Mouse (Mus musculus) small intestine, adult 2 months (tissue): Measurements from ENCODE around the gene Hmbs. TPM values are rescaled to one million over a fixed set of nuclear protein-coding genes. Genes with fewer than 3 reads are reported as not detected.

Experiments used
- H3K27ac ChIP-seq: fragments of 200-500 bp; 2 replicates; pipeline ENCODE4 v1.5.1; 2012; ENCODE audit warnings: low read depth, low read length, control low read depth, inconsistent platforms; ENCODE audit not compliant: insufficient read depth
- H3K27me3 ChIP-seq: fragments of 200-500 bp; 2 replicates; pipeline ENCODE4 v1.6.1; 2012; ENCODE audit warnings: mild to moderate bottlenecking, moderate library complexity, low read length, inconsistent platforms; ENCODE audit not compliant: control insufficient read depth, insufficient read depth
- H3K36me3 ChIP-seq: fragments of 200-500 bp; 2 replicates; pipeline ENCODE4 v1.6.1; 2012; ENCODE audit warnings: mild to moderate bottlenecking, low read length, control low read depth, inconsistent platforms; ENCODE audit not compliant: control insufficient read depth, insufficient read depth
- H3K4me1 ChIP-seq: fragments of 200-500 bp; 2 replicates; pipeline ENCODE4 v1.6.1; 2012; ENCODE audit warnings: low read length, inconsistent platforms, mixed read lengths; ENCODE audit not compliant: control insufficient read depth, insufficient read depth, insufficient read length
- H3K4me3 ChIP-seq: fragments of 200-500 bp; 2 replicates; pipeline ENCODE4 v1.5.1; 2012; ENCODE audit warnings: low read depth, mild to moderate bottlenecking, control low read depth, inconsistent platforms, low read length, moderate library complexity
- CTCF ChIP-seq: fragments of 200-500 bp; IDR thresholded peaks from 2 replicates; pipeline ENCODE4 v1.5.1; 2012; ENCODE audit warnings: low read depth, mild to moderate bottlenecking, control low read depth, inconsistent platforms, low read length, moderate library complexity, mixed read lengths; ENCODE audit not compliant: insufficient replicate concordance, insufficient read length; ENCODE audit errors: extremely low read depth
- POLR2A ChIP-seq: fragments of 200-500 bp; IDR thresholded peaks from 2 replicates; pipeline ENCODE4 v1.6.1; 2012; ENCODE audit warnings: low read depth, mild to moderate bottlenecking, control low read depth, inconsistent platforms, low read length, moderate library complexity
- WGBS: fragments of 180-500 bp; shearing (Covaris S2); methylation state at CpG from one replicate; pipeline ENCODE4 v1.1.7; 2018; 5-methylcytosine and 5-hydroxymethylcytosine counted together
- polyA plus RNA-seq: library from polyadenylated mRNA; depleted of rRNA; stranded (reverse); fragments of >200 nt; gene quantifications from 2 replicates; pipeline ENCODE4 v1.2.3, GENCODE M21; 2012

The Hmbs gene
- polyA plus RNA-seq, 1 experiment: 44.0 TPM

DNA sequence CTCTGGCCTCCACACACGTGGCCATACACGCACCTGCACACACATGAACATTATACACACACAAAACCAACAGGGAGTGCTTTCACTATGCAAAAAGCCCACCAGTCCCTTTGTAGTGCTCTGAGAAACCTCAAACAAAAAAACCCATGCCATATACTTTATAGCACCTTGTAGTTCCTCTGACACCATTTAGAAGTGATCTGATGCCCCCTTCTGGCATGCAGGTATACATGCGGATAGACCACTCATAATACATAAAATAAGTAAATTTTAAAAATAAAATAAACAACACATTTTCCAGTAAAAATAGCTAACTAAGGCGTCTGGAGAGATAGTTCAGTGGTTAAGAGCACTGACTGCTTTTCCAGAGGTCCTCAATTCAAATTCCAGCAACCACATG is 13.2 kb upstream of the Hmbs start:
- TF ChIP-seq CTCF (no peak), POLR2A (no peak)
- WGBS: 65% methylated on average over 4 of the region's 4 CpGs

DNA sequence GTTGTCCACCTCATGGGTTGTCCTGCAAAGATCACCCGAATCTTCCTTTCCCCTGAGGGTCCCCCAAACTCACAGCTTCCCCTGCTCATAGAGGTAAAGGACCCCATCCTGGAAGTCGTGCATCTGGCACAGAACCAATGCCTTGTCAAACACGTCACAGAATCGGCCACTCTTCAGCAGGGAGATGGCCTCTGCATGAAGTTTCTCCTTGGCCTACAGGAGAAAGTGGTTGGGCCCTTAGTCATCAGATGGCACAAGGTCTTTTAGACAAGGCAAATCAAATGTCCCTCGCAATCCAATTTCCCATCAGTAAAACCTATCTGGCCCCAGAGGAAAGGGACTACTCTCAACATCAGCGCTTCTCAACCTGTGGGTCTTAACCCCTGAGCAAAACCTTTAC is 9.1 kb upstream of the Hmbs start:
- no peak overlapping the region for H3K4me3 ChIP-seq
- 92% methylated on average over 6 of the region's 6 CpGs for WGBS
- H3K4me1 ChIP-seq: no peaks in the 10 kb centered on the region
- no peak for TF ChIP-seq POLR2A
- TF ChIP-seq CTCF: no peak
- H3K27me3 ChIP-seq: no peaks in the 10 kb centered on the region
- H3K36me3 ChIP-seq: peaks cover 79% of the 10 kb centered on the region
- no peak overlapping the region for H3K27ac ChIP-seq

More for the DNA sequence above, 13.2 kb upstream of the Hmbs start:
- Histone ChIP-seq H3K27ac (no peak overlapping the region), H3K36me3 (peaks cover 62% of the 10 kb centered on the region), H3K27me3 (no peaks in the 10 kb centered on the region), H3K4me3 (no peak overlapping the region), H3K4me1 (peaks cover 2% of the 10 kb centered on the region; the same call in 1 of the 2 replicates)

GRCm38 (mm10) chr9:44352337-44352736 is 8.3 kb upstream of the Hmbs start:
- H3K4me1 ChIP-seq: no peaks in the 10 kb centered on the region
- 89% methylated on average over 10 of the region's 10 CpGs for WGBS
- TF ChIP-seq POLR2A (no peak), CTCF (no peak)
- no peaks in the 10 kb centered on the region for H3K27me3 ChIP-seq
- H3K27ac ChIP-seq: no peak overlapping the region
- H3K4me3 ChIP-seq: no peak overlapping the region
- H3K36me3 ChIP-seq: peaks cover 77% of the 10 kb centered on the region

- 93% methylated on average over 4 of the region's 4 CpGs for WGBS
- Histone ChIP-seq H3K27me3 (no peaks in the 10 kb centered on the region), H3K4me1 (no peaks in the 10 kb centered on the region), H3K4me3 (no peak overlapping the region), H3K36me3 (peaks cover 69% of the 10 kb centered on the region), H3K27ac (no peak overlapping the region)
- TF ChIP-seq CTCF (no peak), POLR2A (no peak)
These were observed 7.4 kb upstream of the Hmbs start for GRCm38 (mm10) chr9:44351396-44351795.

DNA sequence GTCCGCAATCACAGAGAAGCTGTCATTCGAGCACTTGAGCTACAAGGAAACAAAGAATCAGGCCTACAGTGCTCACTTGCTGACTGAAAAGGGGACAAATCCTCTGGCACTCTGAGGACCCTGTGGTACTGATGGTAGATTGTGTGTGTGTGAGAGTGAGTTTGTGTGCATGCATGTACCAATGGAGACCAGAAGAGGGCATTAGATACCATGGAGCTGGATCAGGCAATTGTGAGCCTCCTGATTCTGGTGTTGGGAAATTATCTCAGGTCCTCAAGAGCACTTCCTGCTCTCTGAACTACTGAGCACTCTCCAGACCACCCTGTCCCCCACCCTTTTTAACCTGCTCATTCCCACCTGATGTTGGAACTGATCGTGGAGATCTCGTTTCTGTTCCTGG is 4.5 kb upstream of the Hmbs start:
- no peak for TF ChIP-seq POLR2A
- no peak for TF ChIP-seq CTCF
- 98% methylated on average over 4 of the region's 4 CpGs for WGBS
- H3K27ac ChIP-seq: no peak overlapping the region
- H3K4me3 ChIP-seq: no peak overlapping the region
- no peaks in the 10 kb centered on the region for H3K27me3 ChIP-seq
- H3K36me3 ChIP-seq: peaks cover 43% of the 10 kb centered on the region
- H3K4me1 ChIP-seq: no peaks in the 10 kb centered on the region

DNA sequence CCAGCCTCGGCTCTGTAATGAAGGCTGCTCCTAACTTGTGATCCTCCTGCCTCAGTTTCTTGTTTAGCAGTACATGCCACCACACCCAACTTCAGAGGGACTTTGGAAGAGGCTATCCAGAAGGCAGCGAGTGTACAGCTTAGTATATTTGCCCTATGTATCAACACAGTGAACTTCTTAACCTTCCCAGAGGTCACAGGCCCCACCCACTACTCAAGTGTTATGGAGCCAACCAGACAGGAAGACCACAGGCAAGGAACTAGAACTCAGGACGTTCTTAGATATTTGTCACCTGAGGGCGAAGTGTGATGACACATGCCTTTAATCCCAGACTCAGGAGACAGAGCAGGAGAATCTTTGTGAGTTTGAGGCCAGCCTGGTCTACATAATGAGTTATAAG is 3.6 kb upstream of the Hmbs start:
- peaks cover 5% of the 10 kb centered on the region; the same call in 1 of the 2 replicates for H3K4me1 ChIP-seq
- 71% methylated on average over 4 of the region's 4 CpGs for WGBS
- no peak overlapping the region for H3K27ac ChIP-seq
- no peak for TF ChIP-seq CTCF
- TF ChIP-seq POLR2A: no peak
- peaks cover 35% of the 10 kb centered on the region for H3K36me3 ChIP-seq
- H3K4me3 ChIP-seq: no peak overlapping the region
- H3K27me3 ChIP-seq: no peaks in the 10 kb centered on the region

GRCm38 (mm10) chr9:44347166-44347565 is 3.1 kb upstream of the Hmbs start:
- peaks cover 8% of the 10 kb centered on the region; the same call in 1 of the 2 replicates for H3K4me1 ChIP-seq
- H3K27me3 ChIP-seq: no peaks in the 10 kb centered on the region
- H3K27ac ChIP-seq: no peak overlapping the region
- peaks cover 30% of the 10 kb centered on the region for H3K36me3 ChIP-seq
- TF ChIP-seq CTCF (no peak), POLR2A (no peak)
- H3K4me3 ChIP-seq: no peak overlapping the region
- WGBS: 84% methylated on average over 9 of the region's 9 CpGs
